Mouse (Mus musculus): ENCODE measurements at regions not wholly inside any gene's neighbourhood (a gene's known extent, or its start where the extent isn't known, plus 50 kb on each side); places are given as distances from the start of the nearest gene placed in this dataset.

- TF ChIP-seq CTCF (IDR thresholded peaks at IDR 0.05; ENCODE audit: extremely low read depth, insufficient read depth, insufficient read length, insufficient replicate concordance) (no peak), POLR2A (IDR thresholded peaks at IDR 0.05; ENCODE audit: low read depth, low read length) (no peak)
These were observed 76.2 kb upstream of the Cpeb2 start for GRCm38 (mm10) chr5:43156771-43157170.
